Mouse (Mus musculus) pancreas, adult 10 weeks (tissue): ENCODE measurements around the gene Abca17. TPM values are rescaled to one million over a fixed set of nuclear protein-coding genes. Genes with fewer than 3 reads are reported as not detected.

Experiments used
- polyA plus RNA-seq: library from polyadenylated mRNA; stranded (reverse); fragments of 350-450 nt; fragmentation: Illumina TruSeq; extraction: RNeasy Lipid Tissue Mini Kit (QIAGEN cat#74804); gene quantifications from one replicate; pipeline ENCODE4 v1.2.3, GENCODE M21; 2015; ENCODE audit warnings: low read depth, low replicate concordance; ENCODE audit not compliant: insufficient read depth

The Abca17 gene
- polyA plus RNA-seq, result not detected

GRCm38 (mm10) chr17:24350926-24351759 is at the start of gene Abca17:
Gene Abca17 (minus strand): TSS chr17:24351068.

GRCm38 (mm10) chr17:24351760-24352357 is 991 bp upstream of the Abca17 start, which contains the start of gene Abca3:
Gene Abca3 (plus strand): TSS chr17:24351950.

GRCm38 (mm10) chr17:24251320-24252069 is 99.4 kb downstream of the Abca17 start, which contains the start of gene Ccnf:
Gene Ccnf (minus strand): TSS chr17:24251484.

GRCm38 (mm10) chr17:24220435-24221411 is 130.1 kb downstream of the Abca17 start, which contains the start of gene Tedc2:
Gene Tedc2 (minus strand): TSS chr17:24220851.

Other genes with a start within 250 kb of the Abca17 start
- 5.4 TPM for gene Pdpk1, start 200.1 kb downstream of the Abca17 start, polyA plus RNA-seq
- 10.6 TPM for gene Amdhd2, start 187.3 kb downstream of the Abca17 start, polyA plus RNA-seq
- 67.3 TPM for gene Atp6v0c, start 181.4 kb downstream of the Abca17 start, polyA plus RNA-seq
- gene Tbc1d24, start 145.5 kb downstream of the Abca17 start, polyA plus RNA-seq, result 3.8 TPM
- 1.0 TPM for gene Ntn3, start 141.5 kb downstream of the Abca17 start, polyA plus RNA-seq
- 2.9 TPM for gene Tedc2, start 130.2 kb downstream of the Abca17 start, polyA plus RNA-seq
- not detected for gene Ccnf, start 99.6 kb downstream of the Abca17 start, polyA plus RNA-seq
- gene Abca3, start 882 bp upstream of the Abca17 start, polyA plus RNA-seq, result 7.3 TPM
- gene Rnps1, start 63.5 kb upstream of the Abca17 start, polyA plus RNA-seq, result 19.0 TPM
- gene Eci1, start 75.6 kb upstream of the Abca17 start, polyA plus RNA-seq, result 17.2 TPM
- 1.9 TPM for gene Dnase1l2, start 92.0 kb upstream of the Abca17 start, polyA plus RNA-seq
- gene E4f1, start 119.2 kb upstream of the Abca17 start, polyA plus RNA-seq, result 22.8 TPM
- 5.2 TPM for gene Pgp, start 119.3 kb upstream of the Abca17 start, polyA plus RNA-seq
- not detected for gene Bricd5, start 122.8 kb upstream of the Abca17 start, polyA plus RNA-seq
- gene Mlst8, start 128.0 kb upstream of the Abca17 start, polyA plus RNA-seq, result 3.5 TPM
- 0.26 TPM for gene Caskin1, start 137.5 kb upstream of the Abca17 start, polyA plus RNA-seq
- gene Traf7, start 176.9 kb upstream of the Abca17 start, polyA plus RNA-seq, result 28.2 TPM
- 35.0 TPM for gene Rab26, start 183.1 kb upstream of the Abca17 start, polyA plus RNA-seq
- gene Pkd1, start 198.8 kb upstream of the Abca17 start, polyA plus RNA-seq, result 26.9 TPM